Mouse (Mus musculus): ENCODE measurements around the gene Kcng4. TPM values are rescaled to one million over a fixed set of nuclear protein-coding genes. Genes with fewer than 3 reads are reported as not detected.
A peak's percentile ranks its signal among the peaks of the same experiment; 100 is the strongest.

Gene Kcng4
- 1.9 TPM in 2 replicates for polyA plus RNA-seq (2012; ENCODE audit: insufficient read depth, insufficient read length, missing spikeins)

- peak within 1 kb of the TSS; percentile 38 for H3K27ac ChIP-seq (replicated peaks; ENCODE audit: low read depth, low read length)
- no peak within 1 kb of the TSS for H3K4me3 ChIP-seq (ENCODE audit: insufficient read depth, low read depth, low read length)
- peaks cover 17% of the 10 kb centered on the region for H3K4me1 ChIP-seq (ENCODE audit: control insufficient read depth, insufficient read depth, insufficient read length, low read length)
Measured at GRCm38 (mm10) chr8:119635378-119635777, at the start of gene Kcng4. Gene Kcng4 (minus strand): TSS chr8:119635680.

GRCm38 (mm10) chr8:119679184-119679583 is 43.7 kb upstream of the Kcng4 start:
- H3K4me3 ChIP-seq (ENCODE audit: insufficient read depth, low read depth, low read length): no peak overlapping the region
- H3K27ac ChIP-seq (replicated peaks; ENCODE audit: low read depth, low read length): no peak overlapping the region
- no peaks in the 10 kb centered on the region for H3K4me1 ChIP-seq (ENCODE audit: control insufficient read depth, insufficient read depth, insufficient read length, low read length)

- Histone ChIP-seq H3K4me1 (ENCODE audit: control insufficient read depth, insufficient read depth, insufficient read length, low read length) (no peaks in the 10 kb centered on the region), H3K4me3 (ENCODE audit: insufficient read depth, low read depth, low read length) (peak overlapping the region; percentile 7; the same call in 1 of the 2 replicates), H3K27ac (replicated peaks; ENCODE audit: low read depth, low read length) (no peak overlapping the region)
Measured at GRCm38 (mm10) chr8:119678138-119678843, 42.8 kb upstream of the Kcng4 start.

- no peak overlapping the region for H3K27ac ChIP-seq (replicated peaks; ENCODE audit: low read depth, low read length)
- no peaks in the 10 kb centered on the region for H3K4me1 ChIP-seq (ENCODE audit: control insufficient read depth, insufficient read depth, insufficient read length, low read length)
Measured at GRCm38 (mm10) chr8:119676389-119676788, 40.9 kb upstream of the Kcng4 start.

GRCm38 (mm10) chr8:119675457-119675856 is 40.0 kb upstream of the Kcng4 start:
- H3K27ac ChIP-seq (replicated peaks; ENCODE audit: low read depth, low read length): no peak overlapping the region
- 0 out of 2 replicates have a peak, but pooled peaks cover 2% of the 10 kb centered on the region for H3K4me1 ChIP-seq (ENCODE audit: control insufficient read depth, insufficient read depth, insufficient read length, low read length)
- no peak overlapping the region for H3K4me3 ChIP-seq (ENCODE audit: insufficient read depth, low read depth, low read length)

More at GRCm38 (mm10) chr8:119676389-119676788, 40.9 kb upstream of the Kcng4 start:
- H3K4me3 ChIP-seq (ENCODE audit: insufficient read depth, low read depth, low read length): no peak overlapping the region

- H3K4me3 ChIP-seq (ENCODE audit: insufficient read depth, low read depth, low read length): no peak overlapping the region
- no peak overlapping the region for H3K27ac ChIP-seq (replicated peaks; ENCODE audit: low read depth, low read length)
- 0 out of 2 replicates have a peak, but pooled peaks cover 2% of the 10 kb centered on the region for H3K4me1 ChIP-seq (ENCODE audit: control insufficient read depth, insufficient read depth, insufficient read length, low read length)
Measured at GRCm38 (mm10) chr8:119673976-119674555, 38.6 kb upstream of the Kcng4 start.

GRCm38 (mm10) chr8:119670419-119671091 is 35.1 kb upstream of the Kcng4 start:
- Histone ChIP-seq H3K27ac (replicated peaks; ENCODE audit: low read depth, low read length) (0 out of 2 replicates have a peak overlapping the region, but pooled peaks have one; percentile 23), H3K4me1 (ENCODE audit: control insufficient read depth, insufficient read depth, insufficient read length, low read length) (0 out of 2 replicates have a peak, but pooled peaks cover 2% of the 10 kb centered on the region), H3K4me3 (ENCODE audit: insufficient read depth, low read depth, low read length) (no peak overlapping the region)

- H3K27ac ChIP-seq (replicated peaks; ENCODE audit: low read depth, low read length): no peak overlapping the region
Measured at GRCm38 (mm10) chr8:119669284-119669683, 33.8 kb upstream of the Kcng4 start.

GRCm38 (mm10) chr8:119668447-119668846 is 33.0 kb upstream of the Kcng4 start:
- Histone ChIP-seq H3K27ac (replicated peaks; ENCODE audit: low read depth, low read length) (no peak overlapping the region), H3K4me3 (ENCODE audit: insufficient read depth, low read depth, low read length) (no peak overlapping the region), H3K4me1 (ENCODE audit: control insufficient read depth, insufficient read depth, insufficient read length, low read length) (0 out of 2 replicates have a peak, but pooled peaks cover 2% of the 10 kb centered on the region)

More at GRCm38 (mm10) chr8:119669284-119669683, 33.8 kb upstream of the Kcng4 start:
- Histone ChIP-seq H3K4me1 (ENCODE audit: control insufficient read depth, insufficient read depth, insufficient read length, low read length) (0 out of 2 replicates have a peak, but pooled peaks cover 2% of the 10 kb centered on the region), H3K4me3 (ENCODE audit: insufficient read depth, low read depth, low read length) (no peak overlapping the region)

- Histone ChIP-seq H3K27ac (replicated peaks; ENCODE audit: low read depth, low read length) (no peak within 1 kb of the TSS), H3K4me3 (ENCODE audit: insufficient read depth, low read depth, low read length) (peak within 1 kb of the TSS; percentile 5; the same call in 1 of the 2 replicates), H3K4me1 (ENCODE audit: control insufficient read depth, insufficient read depth, insufficient read length, low read length) (0 out of 2 replicates have a peak, but pooled peaks cover 2% of the 10 kb centered on the region)
Measured at GRCm38 (mm10) chr8:119666219-119666951, 30.9 kb upstream of the Kcng4 start, which contains the start of gene Wfdc1. Gene Wfdc1 (plus strand): TSS chr8:119666365.

GRCm38 (mm10) chr8:119665270-119665669 is 29.8 kb upstream of the Kcng4 start:
- Histone ChIP-seq H3K4me1 (ENCODE audit: control insufficient read depth, insufficient read depth, insufficient read length, low read length) (no peaks in the 10 kb centered on the region), H3K27ac (replicated peaks; ENCODE audit: low read depth, low read length) (no peak overlapping the region)

GRCm38 (mm10) chr8:119663440-119663839 is 28.0 kb upstream of the Kcng4 start:
- Histone ChIP-seq H3K27ac (replicated peaks; ENCODE audit: low read depth, low read length) (no peak overlapping the region), H3K4me1 (ENCODE audit: control insufficient read depth, insufficient read depth, insufficient read length, low read length) (no peaks in the 10 kb centered on the region), H3K4me3 (ENCODE audit: insufficient read depth, low read depth, low read length) (no peak overlapping the region)

More at GRCm38 (mm10) chr8:119665270-119665669, 29.8 kb upstream of the Kcng4 start:
- no peak overlapping the region for H3K4me3 ChIP-seq (ENCODE audit: insufficient read depth, low read depth, low read length)

- Histone ChIP-seq H3K4me1 (ENCODE audit: control insufficient read depth, insufficient read depth, insufficient read length, low read length) (no peaks in the 10 kb centered on the region), H3K4me3 (ENCODE audit: insufficient read depth, low read depth, low read length) (no peak overlapping the region), H3K27ac (replicated peaks; ENCODE audit: low read depth, low read length) (no peak overlapping the region)
Measured at GRCm38 (mm10) chr8:119661892-119662291, 26.4 kb upstream of the Kcng4 start.

GRCm38 (mm10) chr8:119661081-119661480 is 25.6 kb upstream of the Kcng4 start:
- Histone ChIP-seq H3K4me3 (ENCODE audit: insufficient read depth, low read depth, low read length) (no peak overlapping the region), H3K27ac (replicated peaks; ENCODE audit: low read depth, low read length) (0 out of 2 replicates have a peak overlapping the region, but pooled peaks have one; percentile 19), H3K4me1 (ENCODE audit: control insufficient read depth, insufficient read depth, insufficient read length, low read length) (no peaks in the 10 kb centered on the region)
